Mouse (Mus musculus) kidney, embryonic 16.5 days (tissue): ENCODE data around the gene Dhrs1. TPM values are rescaled to one million over a fixed set of nuclear protein-coding genes. Genes with fewer than 3 reads are reported as not detected.

Source experiments
- ATAC-seq: fragments of 200-750 bp; cut with Nextera tagmentation; 2 replicates; pipeline ENCODE4 v1.8.0; 2017; ENCODE audit warnings: moderate TSS enrichment; ENCODE audit not compliant: low FRiP score, low TSS enrichment
- H3K27ac ChIP-seq: fragments of 300-500 bp; sonication (generic); 2 replicates; pipeline ENCODE4 v1.5.1; 2014; ENCODE audit warnings: low read length
- H3K27me3 ChIP-seq: fragments of 300-500 bp; sonication (generic); 2 replicates; pipeline ENCODE4 v1.6.1; 2014; ENCODE audit warnings: low read length, control low read depth, mixed read lengths; ENCODE audit not compliant: insufficient read depth
- H3K36me3 ChIP-seq: fragments of 300-500 bp; sonication (generic); 2 replicates; pipeline ENCODE4 v1.6.1; 2014; ENCODE audit warnings: low read length, control low read depth, mixed read lengths; ENCODE audit not compliant: insufficient read depth
- H3K4me1 ChIP-seq: fragments of 300-500 bp; sonication (generic); 2 replicates; pipeline ENCODE4 v1.6.1; 2014; ENCODE audit warnings: low read length, control low read depth, mixed read lengths; ENCODE audit not compliant: insufficient read depth
- H3K4me2 ChIP-seq: fragments of 300-500 bp; sonication (generic); replicated peaks from 2 replicates; pipeline ENCODE4 v1.6.1; 2014; ENCODE audit warnings: low read depth, low read length
- H3K4me3 ChIP-seq: fragments of 300-500 bp; sonication (generic); 2 replicates; pipeline ENCODE4 v1.5.1; 2014; ENCODE audit warnings: mild to moderate bottlenecking, low read length
- H3K9ac ChIP-seq: fragments of 300-500 bp; sonication (generic); replicated peaks from 2 replicates; pipeline ENCODE4 v1.6.1; 2014; ENCODE audit warnings: low read length
- H3K9me3 ChIP-seq: fragments of 300-500 bp; sonication (generic); 2 replicates; pipeline ENCODE4 v1.6.1; 2016; ENCODE audit warnings: low read length, control low read depth
- WGBS: fragments of 180-500 bp; shearing (Covaris S2); extraction: QIAGEN DNeasy Blood & Tissue Kit; methylation state at CpG from one replicate; pipeline ENCODE4 v1.1.7; 2014; 5-methylcytosine and 5-hydroxymethylcytosine counted together
- polyA plus RNA-seq: library from polyadenylated mRNA; unstranded; fragments of >200 nt; fragmentation: Nextera tagmentation; extraction: Ambion mirVana; gene quantifications from 2 replicates; pipeline ENCODE4 v1.2.1, GENCODE M21; 2015

The Dhrs1 gene
- polyA plus RNA-seq = 112 and 119 TPM in 2 replicates

DNA sequence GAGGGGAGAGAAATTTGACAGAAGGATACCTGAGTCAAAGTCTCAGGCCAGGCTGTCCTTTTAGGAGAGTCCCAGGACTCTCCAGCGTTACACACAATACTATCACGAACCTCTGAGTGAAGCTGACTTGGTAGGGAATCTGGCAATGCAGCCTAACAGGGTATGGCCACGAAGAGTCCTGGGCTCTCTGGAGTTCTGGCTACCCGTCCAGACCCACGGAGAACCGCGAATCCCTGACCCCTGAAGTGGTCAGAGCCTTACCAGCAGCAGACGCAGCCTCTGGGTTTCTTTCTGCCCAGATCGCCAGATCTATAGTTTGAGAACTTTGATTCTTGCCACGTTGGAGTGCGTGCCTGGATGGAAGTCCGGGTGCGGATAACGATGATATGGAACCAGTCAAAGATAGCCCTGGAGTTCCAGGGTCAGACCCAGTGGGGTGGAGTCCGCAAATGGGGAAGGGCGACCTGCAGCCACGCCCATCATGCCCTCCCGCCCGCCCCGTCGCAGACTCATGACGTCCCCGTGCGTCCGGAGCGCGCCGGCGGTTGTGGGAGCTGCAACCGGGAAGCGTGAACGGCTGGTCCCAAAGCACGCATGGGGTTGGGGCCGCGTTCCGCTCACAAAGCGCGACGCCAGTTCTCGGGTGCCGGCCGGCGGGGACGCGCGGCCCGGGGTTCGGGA lies at the start of gene Dhrs1, which contains the start of gene Nop9:
TSS of gene Dhrs1 (minus strand) at position 511 of the 681 bp plus-strand sequence.
TSS of gene Nop9 (plus strand) at position 514 of the 681 bp plus-strand sequence.
- peak; percentile 88 for ATAC-seq
- Histone ChIP-seq H3K9me3 (no peaks in the 10 kb centered on the region), H3K4me1 (peaks cover 29% of the 10 kb centered on the region), H3K36me3 (peaks cover 16% of the 10 kb centered on the region), H3K9ac (peak within 1 kb of the TSS; percentile 81), H3K27me3 (no peaks in the 10 kb centered on the region), H3K4me2 (peak within 1 kb of the TSS; percentile 98), H3K27ac (peak within 1 kb of the TSS; percentile 41), H3K4me3 (peak within 1 kb of the TSS; percentile 90)
- WGBS = under 1% methylated on average over 48 of the region's 48 CpGs

- Histone ChIP-seq H3K9ac (no peak overlapping the region), H3K27me3 (no peaks in the 10 kb centered on the region), H3K4me1 (no peaks in the 10 kb centered on the region), H3K36me3 (no peaks in the 10 kb centered on the region), H3K4me2 (no peak overlapping the region), H3K9me3 (no peaks in the 10 kb centered on the region), H3K4me3 (no peak overlapping the region), H3K27ac (no peak overlapping the region)
- no peak for ATAC-seq
- WGBS = 72% methylated on average over 2 of the region's 2 CpGs
These were observed 48.5 kb upstream of the Dhrs1 start for GRCm38 (mm10) chr14:55793946-55794345.

- H3K4me3 ChIP-seq = no peak overlapping the region
- 69% methylated on average over 2 of the region's 2 CpGs for WGBS
- H3K27me3 ChIP-seq = no peaks in the 10 kb centered on the region
- H3K4me1 ChIP-seq = peaks cover 2% of the 10 kb centered on the region
- H3K9ac ChIP-seq = no peak overlapping the region
- no peak overlapping the region for H3K27ac ChIP-seq
- H3K36me3 ChIP-seq = no peaks in the 10 kb centered on the region
- no peak overlapping the region for H3K4me2 ChIP-seq
- H3K9me3 ChIP-seq = no peaks in the 10 kb centered on the region
- ATAC-seq = no peak
These were observed 48.0 kb upstream of the Dhrs1 start for GRCm38 (mm10) chr14:55793461-55793860.

DNA sequence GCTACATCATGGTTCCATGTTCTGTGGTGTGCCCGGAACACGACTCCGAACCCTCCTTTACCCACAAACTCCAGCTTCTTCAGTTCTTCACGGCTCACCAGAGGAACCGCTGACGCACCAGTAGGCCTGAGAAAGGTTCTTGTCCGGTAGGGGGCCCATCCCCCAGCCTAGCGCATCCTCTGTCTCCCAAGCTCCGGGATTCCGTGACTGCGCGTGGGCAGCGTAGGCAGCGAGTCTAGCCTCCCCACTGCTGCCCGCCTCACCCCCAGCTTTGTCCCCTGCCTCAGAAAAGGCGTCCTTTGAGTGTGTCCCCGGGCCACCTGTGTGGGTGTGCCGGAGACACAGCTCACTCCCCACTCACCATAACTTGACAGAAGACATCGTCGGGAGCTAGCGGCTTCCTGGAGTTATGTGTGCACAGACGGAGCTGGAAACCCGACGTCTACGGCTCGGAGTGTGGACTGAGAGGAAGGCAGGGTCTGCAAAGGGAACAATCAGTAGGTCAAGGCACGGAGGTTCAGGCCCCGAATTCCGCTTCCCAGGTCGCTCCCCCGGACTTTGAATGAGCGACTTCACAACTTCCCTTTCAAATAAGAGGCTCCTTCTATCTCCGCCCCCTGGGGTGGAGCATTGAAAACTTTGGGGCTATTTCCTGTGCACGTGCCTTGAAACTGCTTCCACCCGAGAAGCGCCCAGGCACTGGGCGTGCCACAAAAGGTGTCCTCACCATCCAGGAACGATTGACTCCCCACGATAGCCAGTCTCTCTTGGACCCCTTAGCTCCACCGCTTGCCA lies 43.0 kb upstream of the Dhrs1 start, which contains the start of gene Ripk3:
TSS of gene Ripk3 (minus strand) at position 610 of the 795 bp plus-strand sequence.
- Histone ChIP-seq H3K9ac (peak within 1 kb of the TSS; percentile 64), H3K9me3 (no peaks in the 10 kb centered on the region), H3K4me1 (peaks cover 12% of the 10 kb centered on the region), H3K4me2 (peak within 1 kb of the TSS; percentile 88), H3K36me3 (no peaks in the 10 kb centered on the region), H3K4me3 (peak within 1 kb of the TSS; percentile 54), H3K27me3 (no peaks in the 10 kb centered on the region), H3K27ac (no peak within 1 kb of the TSS)
- 4% methylated on average over 40 of the region's 40 CpGs for WGBS
- peak; percentile 16 for ATAC-seq

GRCm38 (mm10) chr14:55787731-55788130 lies 42.2 kb upstream of the Dhrs1 start:
- Histone ChIP-seq H3K36me3 (no peaks in the 10 kb centered on the region), H3K4me2 (peak overlapping the region; percentile 88), H3K27me3 (peaks cover under 1% of the 10 kb centered on the region; the same call in 1 of the 2 replicates), H3K27ac (no peak overlapping the region), H3K4me3 (peak overlapping the region; percentile 54), H3K9me3 (no peaks in the 10 kb centered on the region), H3K9ac (no peak overlapping the region), H3K4me1 (peaks cover 13% of the 10 kb centered on the region)
- 34% methylated on average over 11 of the region's 11 CpGs for WGBS
- ATAC-seq = no peak

GRCm38 (mm10) chr14:55785195-55785594 lies 39.7 kb upstream of the Dhrs1 start:
- no peaks in the 10 kb centered on the region for H3K9me3 ChIP-seq
- ATAC-seq = no peak
- H3K9ac ChIP-seq = no peak overlapping the region
- peaks cover 26% of the 10 kb centered on the region for H3K4me1 ChIP-seq
- 34% methylated on average over 6 of the region's 6 CpGs for WGBS
- H3K4me3 ChIP-seq = no peak overlapping the region
- no peak overlapping the region for H3K27ac ChIP-seq
- H3K4me2 ChIP-seq = no peak overlapping the region
- H3K36me3 ChIP-seq = no peaks in the 10 kb centered on the region
- H3K27me3 ChIP-seq = peaks cover 12% of the 10 kb centered on the region

- peak within 1 kb of the TSS; percentile 51 for H3K4me3 ChIP-seq
- H3K27me3 ChIP-seq = peaks cover 12% of the 10 kb centered on the region
- H3K9me3 ChIP-seq = no peaks in the 10 kb centered on the region
- H3K27ac ChIP-seq = peak within 1 kb of the TSS; percentile 80
- H3K9ac ChIP-seq = peak within 1 kb of the TSS; percentile 62
- H3K36me3 ChIP-seq = no peaks in the 10 kb centered on the region
- peak within 1 kb of the TSS; percentile 63 for H3K4me2 ChIP-seq
- WGBS = 6% methylated on average over 13 of the region's 13 CpGs
- peaks cover 26% of the 10 kb centered on the region for H3K4me1 ChIP-seq
- peak; percentile 14; the same call in 1 of the 2 replicates for ATAC-seq
These were observed 38.4 kb upstream of the Dhrs1 start, which contains the start of gene Adcy4 for GRCm38 (mm10) chr14:55783958-55784235. Gene Adcy4 (minus strand): TSS chr14:55784095.

- H3K27ac ChIP-seq = peak overlapping the region; percentile 80
- H3K36me3 ChIP-seq = no peaks in the 10 kb centered on the region
- no peaks in the 10 kb centered on the region for H3K9me3 ChIP-seq
- peak; percentile 69 for ATAC-seq
- WGBS = 1% methylated on average over 31 of the region's 31 CpGs
- H3K4me1 ChIP-seq = peaks cover 23% of the 10 kb centered on the region
- peak overlapping the region; percentile 63 for H3K4me2 ChIP-seq
- H3K4me3 ChIP-seq = peak overlapping the region; percentile 51
- peaks cover 12% of the 10 kb centered on the region for H3K27me3 ChIP-seq
- H3K9ac ChIP-seq = peak overlapping the region; percentile 62
These were observed 37.9 kb upstream of the Dhrs1 start for GRCm38 (mm10) chr14:55783171-55783957.

GRCm38 (mm10) chr14:55782361-55782960 lies 37.0 kb upstream of the Dhrs1 start:
- Histone ChIP-seq H3K36me3 (no peaks in the 10 kb centered on the region), H3K9me3 (no peaks in the 10 kb centered on the region), H3K27ac (peak overlapping the region; percentile 80), H3K4me1 (peaks cover 14% of the 10 kb centered on the region), H3K4me2 (peak overlapping the region; percentile 63), H3K4me3 (peak overlapping the region; percentile 51), H3K9ac (peak overlapping the region; percentile 50), H3K27me3 (peaks cover 12% of the 10 kb centered on the region)
- WGBS = 39% methylated on average over 9 of the region's 9 CpGs
- no peak for ATAC-seq
